Mouse (Mus musculus): ENCODE results near the gene Vmn1r53. TPM values are rescaled to one million over a fixed set of nuclear protein-coding genes. Genes with fewer than 3 reads are reported as not detected.
"Not testable (repeated sequence)": the region's sequence is repeated elsewhere in the genome, so short reads cannot be mapped to it uniquely, and the experiment has no call there.

Vmn1r53 gene
- total RNA-seq (2022): not detected

- DNase-seq (ENCODE audit: low spot score): no peak
Measured at GRCm38 (mm10) chr6:90224338-90224737, at the start of gene Vmn1r53. Gene Vmn1r53, minus strand, starts transcription at chr6:90224438.

- no peak for DNase-seq (ENCODE audit: low spot score)
Measured at GRCm38 (mm10) chr6:90246000-90246399, 21.8 kb upstream of the Vmn1r53 start, which contains the start of gene Vmn1r54. Gene Vmn1r54, plus strand, starts transcription at chr6:90246300.

GRCm38 (mm10) chr6:90244019-90244418, 19.8 kb upstream of the Vmn1r53 start:
- no peak for DNase-seq (ENCODE audit: low spot score)

- no peak for DNase-seq (ENCODE audit: low spot score)
Measured at GRCm38 (mm10) chr6:90232681-90233080, 8.4 kb upstream of the Vmn1r53 start.

- not testable (repeated sequence) for DNase-seq (ENCODE audit: low spot score)
Measured at GRCm38 (mm10) chr6:90232114-90232513, 7.9 kb upstream of the Vmn1r53 start.

GRCm38 (mm10) chr6:90202493-90202892, 21.7 kb downstream of the Vmn1r53 start, which contains the start of gene V1ra8:
Gene V1ra8, plus strand, starts transcription at chr6:90202793.
- not testable (repeated sequence) for DNase-seq (ENCODE audit: low spot score)

- no peak for DNase-seq (ENCODE audit: low spot score)
Measured at GRCm38 (mm10) chr6:90174508-90174907, 49.7 kb downstream of the Vmn1r53 start, which contains the start of gene Vmn1r52. Gene Vmn1r52, plus strand, starts transcription at chr6:90174808.

Other genes with a start within 250 kb of the Vmn1r53 start
- not detected for gene Vmn1r47, start 208.3 kb downstream of the Vmn1r53 start, total RNA-seq (2022)
- gene Vmn1r48, start 187.6 kb downstream of the Vmn1r53 start, total RNA-seq (2022): not detected
- gene Vmn1r49, start 145.9 kb downstream of the Vmn1r53 start, total RNA-seq (2022): not detected
- not detected for gene Vmn1r50, start 123.0 kb downstream of the Vmn1r53 start, total RNA-seq (2022)
- gene Vmn1r51, start 101.8 kb downstream of the Vmn1r53 start, total RNA-seq (2022): not detected
- gene Vmn1r52, start 49.6 kb downstream of the Vmn1r53 start, total RNA-seq (2022): not detected
- not detected for gene V1ra8, start 21.6 kb downstream of the Vmn1r53 start, total RNA-seq (2022)
- not detected for gene Vmn1r54, start 21.9 kb upstream of the Vmn1r53 start, total RNA-seq (2022)
- not detected for gene BC048671, start 76.8 kb upstream of the Vmn1r53 start, total RNA-seq (2022)
- under 1 TPM in 1 of 4 experiments, not detected in 3; 0.32 TPM for gene Chst13, start 100.7 kb upstream of the Vmn1r53 start, total RNA-seq (2022)
- not detected for gene Uroc1, start 108.8 kb upstream of the Vmn1r53 start, total RNA-seq (2022)
- 10 to 100 TPM; 13.0 to 15.0 (median 14.3) TPM for gene Zxdc, start 145.1 kb upstream of the Vmn1r53 start, total RNA-seq (2022)
- gene Cfap100, start 204.4 kb upstream of the Vmn1r53 start, total RNA-seq (2022): under 1 TPM in 2 of 4 experiments, not detected in 2; 0.22 to 0.90 TPM
- gene Klf15, start 238.1 kb upstream of the Vmn1r53 start, total RNA-seq (2022): 10 to 100 TPM; 55.7 to 79.2 (median 65.3) TPM